Mouse (Mus musculus) MEL (cell line): ENCODE measurements at regions not wholly inside any gene's neighbourhood (a gene's known extent, or its start where the extent isn't known, plus 50 kb on each side); places are given as distances from the start of the nearest gene placed in this dataset.

ENCODE experiments used
- DNase-seq: peaks from one replicate; pipeline ENCODE4 v3.0.0; 2011; ENCODE audit warnings: low read depth, low spot score
- H3K27ac ChIP-seq: 2 replicates; pipeline ENCODE4 v1.5.1; 2012; ENCODE audit warnings: low read depth, mild to moderate bottlenecking, control low read depth, low read length, moderate library complexity; ENCODE audit not compliant: control insufficient read depth
- H3K27me3 ChIP-seq, 2 experiments: fragments of 150-350 bp in 1 of 2; sonication (generic) in 1 of 2; 2 replicates each; pipeline ENCODE4 v1.6.1; 2012; ENCODE audit warnings: low read length in 2 of 2, mild to moderate bottlenecking in 2 of 2, improper control_type of control experiment in 1 of 2, moderate library complexity in 1 of 2; ENCODE audit not compliant: insufficient read depth in 2 of 2, control insufficient read depth in 1 of 2
- H3K36me3 ChIP-seq, 2 experiments: 2 replicates each; pipeline ENCODE4 v1.6.1; 2012 to 2014; ENCODE audit warnings: low read length in 2 of 2, improper control_type of control experiment in 1 of 2, inconsistent platforms in 1 of 2, mild to moderate bottlenecking in 1 of 2; ENCODE audit not compliant: insufficient read depth in 2 of 2, control insufficient read depth in 1 of 2
- H3K4me1 ChIP-seq, 2 experiments: fragments of 150-350 bp in 1 of 2; sonication (generic) in 1 of 2; 2 replicates each; pipeline ENCODE4 v1.6.1; 2012; ENCODE audit warnings: low read length in 2 of 2, improper control_type of control experiment in 1 of 2, mild to moderate bottlenecking in 1 of 2; ENCODE audit not compliant: insufficient read depth in 2 of 2, control insufficient read depth in 1 of 2
- H3K4me3 ChIP-seq, 2 experiments: fragments of 150-350 bp in 1 of 2; sonication (generic) in 1 of 2; 2 replicates each; pipeline ENCODE4 v1.5.1; 2012; ENCODE audit warnings: low read depth in 2 of 2, low read length in 2 of 2, mild to moderate bottlenecking in 2 of 2, moderate library complexity in 2 of 2, control low read depth in 1 of 2, improper control_type of control experiment in 1 of 2; ENCODE audit not compliant: control insufficient read depth in 1 of 2, insufficient read depth in 1 of 2
- H3K79me2 ChIP-seq: 2 replicates; pipeline ENCODE4 v1.6.1; 2012; ENCODE audit warnings: mild to moderate bottlenecking, low read length, moderate library complexity; ENCODE audit not compliant: control insufficient read depth, poor library complexity, insufficient read depth
- H3K9ac ChIP-seq: 2 replicates; pipeline ENCODE4 v1.6.1; 2012; ENCODE audit warnings: low read depth, mild to moderate bottlenecking, control low read depth, low read length, moderate library complexity; ENCODE audit not compliant: control insufficient read depth, poor library complexity, severe bottlenecking
- H3K9me3 ChIP-seq: fragments of 150-350 bp; sonication (generic); replicated peaks from 2 replicates; pipeline ENCODE4 v1.6.1; 2012; ENCODE audit warnings: mild to moderate bottlenecking, low read length, improper control_type of control experiment, moderate library complexity; ENCODE audit not compliant: insufficient read depth
- BHLHE40 ChIP-seq: IDR thresholded peaks from 2 replicates; pipeline ENCODE4 v1.6.1; 2012; ENCODE audit warnings: low read depth, mild to moderate bottlenecking, inconsistent platforms, low read length, improper control_type of control experiment, borderline replicate concordance
- CTCF ChIP-seq, 3 experiments: IDR thresholded peaks in 2 of 3; conservative IDR thresholded peaks in 1 of 3; 2 replicates each; pipeline ENCODE4 v1.5.1; 2011 to 2012; ENCODE audit warnings: low read length in 3 of 3, low read depth in 2 of 3, mild to moderate bottlenecking in 2 of 3, improper control_type of control experiment in 1 of 3, inconsistent platforms in 1 of 3, mixed read lengths in 1 of 3, moderate library complexity in 1 of 3; ENCODE audit not compliant: control insufficient read depth in 1 of 3, insufficient read depth in 1 of 3, poor library complexity in 1 of 3, severe bottlenecking in 1 of 3
- E2F4 ChIP-seq: IDR thresholded peaks from 2 replicates; pipeline ENCODE4 v1.6.1; 2011; ENCODE audit warnings: low read depth, low read length, improper control_type of control experiment, borderline replicate concordance
- GATA1 ChIP-seq: IDR thresholded peaks from 2 replicates; pipeline ENCODE4 v1.6.1; 2011; ENCODE audit warnings: low read depth, low read length, improper control_type of control experiment
- MAFK ChIP-seq: IDR thresholded peaks from 2 replicates; pipeline ENCODE4 v1.6.1; 2011; ENCODE audit warnings: low read depth, mild to moderate bottlenecking, low read length, improper control_type of control experiment, borderline replicate concordance
- MAZ ChIP-seq: IDR thresholded peaks from 2 replicates; pipeline ENCODE4 v1.6.1; 2012; ENCODE audit warnings: low read depth, mild to moderate bottlenecking, inconsistent platforms, low read length, improper control_type of control experiment
- MEF2A ChIP-seq: IDR thresholded peaks from 2 replicates; pipeline ENCODE4 v1.6.1; 2014; ENCODE audit warnings: low read depth, mild to moderate bottlenecking, inconsistent platforms, low read length, improper control_type of control experiment; ENCODE audit not compliant: poor library complexity, insufficient replicate concordance, severe bottlenecking; ENCODE audit errors: extremely low read depth
- MXI1 ChIP-seq: IDR thresholded peaks from 2 replicates; pipeline ENCODE4 v1.6.1; 2011; ENCODE audit warnings: mild to moderate bottlenecking, low read depth, low read length, improper control_type of control experiment
- NELFE ChIP-seq: IDR thresholded peaks from 2 replicates; pipeline ENCODE4 v1.6.1; 2011; ENCODE audit warnings: low read depth, low read length, improper control_type of control experiment
- POLR2A ChIP-seq, 2 experiments: IDR thresholded peaks; 2 replicates each; pipeline ENCODE4 v1.6.1; 2011 to 2012; ENCODE audit warnings: low read length in 2 of 2, mild to moderate bottlenecking in 2 of 2, control low read depth in 1 of 2, improper control_type of control experiment in 1 of 2, low read depth in 1 of 2, moderate library complexity in 1 of 2; ENCODE audit not compliant: control insufficient read depth in 1 of 2, insufficient read depth in 1 of 2, poor library complexity in 1 of 2
- POLR2AphosphoS2 ChIP-seq: IDR thresholded peaks from 2 replicates; pipeline ENCODE4 v1.6.1; 2011; ENCODE audit warnings: low read length, improper control_type of control experiment
- POLR2AphosphoS5 ChIP-seq: IDR thresholded peaks from 2 replicates; pipeline ENCODE4 v1.6.1; 2012; ENCODE audit warnings: low read depth, borderline replicate concordance, mild to moderate bottlenecking, inconsistent platforms, low read length, moderate library complexity, mixed read lengths
- RAD21 ChIP-seq: IDR thresholded peaks from 2 replicates; pipeline ENCODE4 v1.6.1; 2011; ENCODE audit warnings: mild to moderate bottlenecking, low read depth, low read length, improper control_type of control experiment
- SIN3A ChIP-seq: IDR thresholded peaks from 2 replicates; pipeline ENCODE4 v1.6.1; 2012; ENCODE audit warnings: low read length, improper control_type of control experiment, inconsistent platforms
- SMC3 ChIP-seq: IDR thresholded peaks from 2 replicates; pipeline ENCODE4 v1.6.1; 2011; ENCODE audit warnings: low read depth, low read length, improper control_type of control experiment
- TAL1 ChIP-seq: IDR thresholded peaks from 2 replicates; pipeline ENCODE4 v1.6.1; 2012; ENCODE audit warnings: mild to moderate bottlenecking, inconsistent platforms, low read length, moderate library complexity, mixed read lengths
- TBP ChIP-seq: IDR thresholded peaks from 2 replicates; pipeline ENCODE4 v1.8.0; 2011; ENCODE audit warnings: low read depth, low read length, improper control_type of control experiment
- USF1 ChIP-seq: IDR thresholded peaks from 2 replicates; pipeline ENCODE4 v1.6.1; 2014; ENCODE audit warnings: low read depth, mild to moderate bottlenecking, inconsistent platforms, low read length, improper control_type of control experiment, moderate library complexity
- USF2 ChIP-seq, 2 experiments: IDR thresholded peaks; 2 replicates each; pipeline ENCODE4 v1.6.1; 2011 to 2012; ENCODE audit warnings: improper control_type of control experiment in 2 of 2, low read length in 2 of 2, borderline replicate concordance in 1 of 2, inconsistent platforms in 1 of 2, low read depth in 1 of 2, mild to moderate bottlenecking in 1 of 2; ENCODE audit not compliant: insufficient read depth in 1 of 2
- ZC3H11A ChIP-seq: IDR thresholded peaks from 2 replicates; pipeline ENCODE4 v1.6.1; 2012; ENCODE audit warnings: low read depth, mild to moderate bottlenecking, inconsistent platforms, low read length, improper control_type of control experiment
- ZKSCAN1 ChIP-seq: IDR thresholded peaks from 2 replicates; pipeline ENCODE4 v1.6.1; 2012; ENCODE audit warnings: low read depth, mild to moderate bottlenecking, inconsistent platforms, low read length, improper control_type of control experiment, moderate library complexity
- ZMIZ1 ChIP-seq: IDR thresholded peaks from 2 replicates; pipeline ENCODE4 v1.6.1; 2012; ENCODE audit warnings: low read depth, mild to moderate bottlenecking, inconsistent platforms, low read length, improper control_type of control experiment, moderate library complexity

- TF ChIP-seq POLR2AphosphoS2 (no peak), USF1 (no peak), POLR2AphosphoS5 (no peak), SMC3 (no peak), MEF2A (no peak), ZKSCAN1 (no peak), ZMIZ1 (no peak), NELFE (no peak), E2F4 (no peak), GATA1 (no peak), SIN3A (no peak), MXI1 (no peak), TAL1 (no peak), POLR2A (IDR thresholded peaks at IDR 0.05; ENCODE audit: control insufficient read depth in 1 of 2, insufficient read depth in 1 of 2, low read depth in 1 of 2, low read length in 2 of 2, poor library complexity in 1 of 2) (no peak), ZC3H11A (no peak)
- TF ChIP-seq, all 39 proteins: peak for 0
- Histone ChIP-seq H3K36me3 (no peaks in the 10 kb centered on the region), H3K4me1 (no peaks in the 10 kb centered on the region), H3K79me2 (no peaks in the 10 kb centered on the region), H3K27me3 (no peaks in the 10 kb centered on the region), H3K4me3 (no peak overlapping the region), H3K27ac (no peak overlapping the region), H3K9me3 (no peaks in the 10 kb centered on the region), H3K9ac (no peak overlapping the region)
- DNase-seq, result no peak
Observed at GRCm38 (mm10) chr17:93741341-93741740, 542.5 kb downstream of the Adcyap1 start.

GRCm38 (mm10) chr17:93762349-93762748 lies 563.5 kb downstream of the Adcyap1 start:
- TF ChIP-seq TBP (no peak), MAFK (no peak), E2F4 (no peak), BHLHE40 (no peak), SMC3 (peak; percentile 85), RAD21 (peak; percentile 67), USF2 (IDR thresholded peaks at IDR 0.05; ENCODE audit: borderline replicate concordance in 1 of 2, insufficient read depth in 1 of 2, low read depth in 1 of 2, low read length in 2 of 2) (no peak), CTCF (IDR thresholded peaks at IDR 0.05 in 2 of 3, conservative IDR thresholded peaks at IDR 0.05 in 1 of 3; ENCODE audit: control insufficient read depth in 1 of 3, insufficient read depth in 1 of 3, low read depth in 2 of 3, low read length in 3 of 3, poor library complexity in 1 of 3, severe bottlenecking in 1 of 3) (peak in 2 of 3 experiments; percentile 16 to 72; a peak in 2 of 6 replicates), ZC3H11A (peak; percentile 49; the same call in 1 of the 2 replicates), MAZ (no peak)
- H3K9me3 ChIP-seq, result no peaks in the 10 kb centered on the region
- H3K27ac ChIP-seq, result no peak overlapping the region
- no peaks in the 10 kb centered on the region for H3K79me2 ChIP-seq
- no peak overlapping the region for H3K4me3 ChIP-seq
- no peaks in the 10 kb centered on the region for H3K27me3 ChIP-seq
- H3K9ac ChIP-seq, result no peak overlapping the region
- H3K4me1 ChIP-seq, result no peaks in the 10 kb centered on the region
- peak; percentile 42 for DNase-seq
- H3K36me3 ChIP-seq, result no peaks in the 10 kb centered on the region
